Mouse (Mus musculus) small intestine, adult 2 months (tissue): Measurements from ENCODE around the gene Npas3.

ENCODE experiments used
- CTCF ChIP-seq: fragments of 200-500 bp; IDR thresholded peaks from 2 replicates; pipeline ENCODE4 v1.5.1; 2012; ENCODE audit warnings: low read depth, mild to moderate bottlenecking, control low read depth, inconsistent platforms, low read length, moderate library complexity, mixed read lengths; ENCODE audit not compliant: insufficient replicate concordance, insufficient read length; ENCODE audit errors: extremely low read depth
- POLR2A ChIP-seq: fragments of 200-500 bp; IDR thresholded peaks from 2 replicates; pipeline ENCODE4 v1.6.1; 2012; ENCODE audit warnings: low read depth, mild to moderate bottlenecking, control low read depth, inconsistent platforms, low read length, moderate library complexity

GRCm38 (mm10) chr12:53351860-53352259 lies 103.4 kb downstream of the Npas3 start:
- no peak for TF ChIP-seq CTCF
- no peak for TF ChIP-seq POLR2A
